Mouse (Mus musculus) olfactory bulb, adult 2 months (tissue): ENCODE data around the gene Tmem239.

Source experiments
- CTCF ChIP-seq: fragments of 200-500 bp; IDR thresholded peaks from 2 replicates; pipeline ENCODE4 v1.5.1; 2012; ENCODE audit warnings: low read depth, mild to moderate bottlenecking, low read length, moderate library complexity; ENCODE audit not compliant: insufficient read depth
- POLR2A ChIP-seq: fragments of 200-500 bp; IDR thresholded peaks from 2 replicates; pipeline ENCODE4 v1.6.1; 2012; ENCODE audit warnings: mild to moderate bottlenecking, low read depth, low read length, moderate library complexity; ENCODE audit not compliant: insufficient read depth

DNA sequence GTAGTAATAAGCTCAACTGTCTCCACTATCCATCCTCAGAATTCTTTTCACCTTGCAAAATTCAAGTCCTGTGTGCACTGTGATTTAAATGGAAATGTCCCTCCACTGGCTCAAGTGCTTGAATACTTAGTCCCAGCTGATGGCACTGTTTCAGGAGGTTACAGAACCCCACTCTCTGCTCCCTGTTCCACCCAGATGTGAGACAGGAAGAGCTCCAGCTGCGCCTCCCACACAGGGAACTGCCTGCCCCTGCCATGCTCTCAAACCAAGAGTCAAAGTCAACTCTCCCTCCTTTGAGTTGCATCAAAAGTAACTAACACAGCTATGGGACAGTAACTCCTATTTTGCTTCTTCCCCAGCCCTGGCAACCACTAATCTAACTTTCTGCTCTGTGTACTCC lies 20.1 kb upstream of the Tmem239 start:
- TF ChIP-seq CTCF: no peak
- no peak for TF ChIP-seq POLR2A
